Mouse (Mus musculus) liver, embryonic 14 days (tissue): Measurements from ENCODE around the gene Mmp7. TPM values are rescaled to one million over a fixed set of nuclear protein-coding genes. Genes with fewer than 3 reads are reported as not detected.

Experiments
- polyA plus RNA-seq: library from polyadenylated mRNA; depleted of rRNA; stranded (reverse); fragments of >200 nt; gene quantifications from 2 replicates; pipeline ENCODE4 v1.2.3, GENCODE M21; 2012; rRNA removed

The Mmp7 gene
- polyA plus RNA-seq: not detected in 2 replicates

DNA sequence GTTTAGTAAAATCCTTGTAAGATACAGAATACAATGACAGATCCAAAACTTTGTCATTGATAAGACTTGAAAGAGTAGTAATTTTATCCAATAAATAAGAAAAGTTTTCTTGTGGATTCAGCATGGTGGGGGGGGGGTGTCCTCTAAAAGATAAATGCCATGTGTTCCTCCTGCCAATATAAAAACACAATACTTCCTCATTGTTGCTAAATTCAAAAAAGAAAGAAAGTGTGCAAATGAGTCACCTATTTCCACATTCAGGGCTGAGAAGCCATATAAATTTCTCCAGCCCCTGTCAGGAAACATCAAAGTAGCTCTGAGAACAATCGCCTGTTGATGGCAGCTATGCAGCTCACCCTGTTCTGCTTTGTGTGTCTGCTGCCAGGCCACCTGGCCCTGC lies at the start of gene Mmp7:
Mmp7 (plus strand) TSS at position 301 of the 400 bp plus-strand sequence.

Other genes starting within 250 kb of the Mmp7 start
- not detected in 2 replicates for gene Mmp3, start 246.3 kb upstream of the Mmp7 start, polyA plus RNA-seq
- not detected in 2 replicates for gene Mmp10, start 189.7 kb upstream of the Mmp7 start, polyA plus RNA-seq
- gene Mmp8, start 133.6 kb upstream of the Mmp7 start, polyA plus RNA-seq: 0.95 and 0.99 TPM in 2 replicates
- 0.15 and 0.29 TPM in 2 replicates for gene Mmp27, start 120.7 kb upstream of the Mmp7 start, polyA plus RNA-seq
- gene Mmp20, start 63.9 kb upstream of the Mmp7 start, polyA plus RNA-seq: not detected in 2 replicates
- 23.5 and 26.9 TPM in 2 replicates for gene Tmem123, start 72.0 kb downstream of the Mmp7 start, polyA plus RNA-seq
- gene Birc2, start 145.0 kb downstream of the Mmp7 start, polyA plus RNA-seq: 9.6 and 11.1 TPM in 2 replicates
- gene Birc3, start 181.1 kb downstream of the Mmp7 start, polyA plus RNA-seq: 5.0 and 5.8 TPM in 2 replicates